Comparison of ENCODE assay signal across 26 mouse cellular contexts in the genomic region with DNA sequence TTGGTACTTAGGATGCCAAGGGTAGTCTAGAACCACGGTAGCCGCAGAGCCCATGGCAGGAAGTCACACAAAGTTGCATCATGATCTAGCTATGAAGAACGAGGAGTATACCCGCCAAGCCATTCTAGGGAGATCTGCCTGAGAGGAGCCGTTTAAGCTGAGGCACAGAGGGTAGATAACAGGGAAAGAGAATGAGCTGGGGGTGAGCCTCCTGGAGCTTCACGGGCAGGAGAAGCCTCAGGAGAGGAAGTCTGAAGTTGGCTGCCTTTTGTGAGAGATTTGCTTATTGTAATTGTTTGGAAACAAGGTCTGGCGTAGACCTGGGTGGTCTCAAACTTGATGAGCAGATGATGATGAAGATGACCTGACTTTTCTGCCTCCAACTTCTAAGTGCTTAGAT. TPM values are rescaled to one million over a fixed set of nuclear protein-coding genes. Genes with fewer than 3 reads are reported as not detected.
A peak's percentile ranks its signal among the peaks of the same experiment; 100 is the strongest.
DNase-seq lines count a peak whose midpoint lies in the region; ATAC-seq and TF ChIP-seq lines count a peak whose summit lies in the region.
"Had no signal": no experiment of that assay in that cellular context is flagged by ENCODE, and none has a peak within 500 bp of the region (broad histone marks: within the 10 kb centered on the region; RNA-seq: fewer than 3 reads in every experiment).

No protein-coding gene starts in this region.

- no peak overlapping the region for H3K4me3 ChIP-seq in gastrocnemius, adult 2 months
- H3K4me3 ChIP-seq in liver, embryonic 15.5 days (replicated peaks) = no peak overlapping the region
- H3K4me3 ChIP-seq in liver, embryonic 12.5 days = no peak overlapping the region
- H3K4me3 ChIP-seq in liver, postnatal 0 days (ENCODE audit: low read depth, low read length) = no peak overlapping the region
- H3K4me3 ChIP-seq: embryonic facial prominence, embryonic 10.5 days; embryonic facial prominence, embryonic 13.5 days; erythroblast, embryonic 14.5 days; forebrain, embryonic 12.5 days; forebrain, embryonic 15.5 days; heart, embryonic 12.5 days; heart, embryonic 15.5 days; hindbrain, embryonic 10.5 days; hindbrain, embryonic 13.5 days had no signal

- H3K27me3 ChIP-seq in liver, embryonic 15.5 days = 0 out of 2 replicates have a peak, but pooled peaks cover 6% of the 10 kb centered on the region
- H3K27me3 ChIP-seq in liver, embryonic 12.5 days (replicated peaks) = no peaks in the 10 kb centered on the region
- H3K27me3 ChIP-seq in liver, postnatal 0 days (ENCODE audit: insufficient read depth, low read length) = no peaks in the 10 kb centered on the region
- H3K27me3 ChIP-seq: embryonic facial prominence, embryonic 13.5 days; forebrain, embryonic 12.5 days; forebrain, embryonic 15.5 days; heart, embryonic 12.5 days; heart, embryonic 15.5 days; hindbrain, embryonic 13.5 days; Patski had no signal

- no peak for TF ChIP-seq EP300 in liver, postnatal 0 days (IDR thresholded peaks at IDR 0.05; ENCODE audit: low read depth)

- WGBS in liver, embryonic 15.5 days (ENCODE audit: insufficient replicate concordance) = 34% methylated on average over 7 of the region's 7 CpGs
- 42% methylated on average over 7 of the region's 7 CpGs for WGBS in liver, embryonic 12.5 days (ENCODE audit: insufficient replicate concordance)
- WGBS in liver, postnatal 0 days (ENCODE audit: insufficient replicate concordance) = 54% methylated on average over 7 of the region's 7 CpGs

- no peak overlapping the region for H3K4me2 ChIP-seq in liver, embryonic 15.5 days
- H3K4me2 ChIP-seq in liver, embryonic 12.5 days = no peak overlapping the region
- H3K4me2 ChIP-seq in liver, postnatal 0 days (ENCODE audit: low read depth, low read length) = no peak overlapping the region
- H3K4me2 ChIP-seq: embryonic facial prominence, embryonic 13.5 days; forebrain, embryonic 12.5 days; forebrain, embryonic 15.5 days; heart, embryonic 12.5 days; heart, embryonic 15.5 days; hindbrain, embryonic 13.5 days had no signal

- no peak for ATAC-seq in liver, embryonic 15.5 days (ENCODE audit: insufficient read depth)
- ATAC-seq in liver, embryonic 12.5 days = no peak
- ATAC-seq in liver, postnatal 0 days = no peak
- ATAC-seq: forebrain, embryonic 15.5 days; hindbrain, embryonic 16.5 days; Patski had no signal

- peaks cover 21% of the 10 kb centered on the region for H3K4me1 ChIP-seq in liver, embryonic 15.5 days (replicated peaks)
- peaks cover 20% of the 10 kb centered on the region for H3K4me1 ChIP-seq in liver, embryonic 12.5 days
- H3K4me1 ChIP-seq in liver, postnatal 0 days (ENCODE audit: insufficient read depth) = peaks cover 4% of the 10 kb centered on the region; the same call in 1 of the 2 replicates
- H3K4me1 ChIP-seq: embryonic facial prominence, embryonic 13.5 days; forebrain, embryonic 12.5 days; forebrain, embryonic 15.5 days; heart, embryonic 12.5 days; heart, embryonic 15.5 days; hindbrain, embryonic 13.5 days had no signal

- no peak for TF ChIP-seq CTCF in gastrocnemius, adult 2 months (IDR thresholded peaks at IDR 0.05)
- TF ChIP-seq CTCF in liver, postnatal 0 days (IDR thresholded peaks at IDR 0.05; ENCODE audit: low read depth) = no peak

- H3K27ac ChIP-seq in gastrocnemius, adult 2 months = peak overlapping the region; percentile 46; the same call in 1 of the 2 replicates
- H3K27ac ChIP-seq in liver, embryonic 15.5 days (replicated peaks) = 0 out of 2 replicates have a peak overlapping the region, but pooled peaks have one; percentile 67
- no peak overlapping the region for H3K27ac ChIP-seq in liver, embryonic 12.5 days
- peak overlapping the region; percentile 46 for H3K27ac ChIP-seq in liver, postnatal 0 days (ENCODE audit: low read depth)
- H3K27ac ChIP-seq: embryonic facial prominence, embryonic 10.5 days; embryonic facial prominence, embryonic 13.5 days; forebrain, embryonic 12.5 days; forebrain, embryonic 15.5 days; heart, embryonic 15.5 days; hindbrain, embryonic 13.5 days had no signal

- H3K9ac ChIP-seq in liver, embryonic 15.5 days = no peak overlapping the region
- H3K9ac ChIP-seq in liver, embryonic 12.5 days = no peak overlapping the region
- no peak overlapping the region for H3K9ac ChIP-seq in liver, postnatal 0 days (replicated peaks)
- H3K9ac ChIP-seq: embryonic facial prominence, embryonic 13.5 days; forebrain, embryonic 12.5 days; forebrain, embryonic 15.5 days; heart, embryonic 12.5 days; heart, embryonic 15.5 days; hindbrain, embryonic 13.5 days had no signal

- no peaks in the 10 kb centered on the region for H3K36me3 ChIP-seq in liver, embryonic 15.5 days (replicated peaks)
- no peaks in the 10 kb centered on the region for H3K36me3 ChIP-seq in liver, embryonic 12.5 days
- H3K36me3 ChIP-seq in liver, postnatal 0 days (replicated peaks; ENCODE audit: insufficient read depth, low read length) = no peaks in the 10 kb centered on the region
- H3K36me3 ChIP-seq: embryonic facial prominence, embryonic 10.5 days; embryonic facial prominence, embryonic 13.5 days; forebrain, embryonic 12.5 days; forebrain, embryonic 15.5 days; heart, embryonic 12.5 days; heart, embryonic 15.5 days; hindbrain, embryonic 10.5 days; hindbrain, embryonic 13.5 days had no signal

- H3K9me3 ChIP-seq in liver, embryonic 15.5 days (replicated peaks) = no peaks in the 10 kb centered on the region
- no peaks in the 10 kb centered on the region for H3K9me3 ChIP-seq in liver, embryonic 12.5 days (replicated peaks)
- H3K9me3 ChIP-seq in liver, postnatal 0 days (ENCODE audit: low read length) = no peaks in the 10 kb centered on the region
- H3K9me3 ChIP-seq: embryonic facial prominence, embryonic 10.5 days; embryonic facial prominence, embryonic 13.5 days; forebrain, embryonic 12.5 days; forebrain, embryonic 15.5 days; heart, embryonic 12.5 days; heart, embryonic 15.5 days; hindbrain, embryonic 10.5 days; hindbrain, embryonic 13.5 days had no signal

- no peak for DNase-seq in gastrocnemius, adult 2 months
- DNase-seq in gastrocnemius, adult 18-20 months (ENCODE audit: low spot score) = no peak
- no peak for DNase-seq in liver, postnatal 0 days
- DNase-seq in cerebellum, postnatal 36 days = no peak
- DNase-seq: adrenal gland, adult 2 months; cerebellum, adult 11 months; cerebellum, adult 2 months; cerebellum, adult 9-11 months; cerebellum, postnatal 25 days; gastrocnemius, postnatal 14 days; heart, adult 18-20 months; heart, postnatal 10 days; heart, postnatal 36 days had no signal

- intact Hi-C loops in gastrocnemius, adult 2 months (cut with DNase I) = no loop called here

RNA-seq across cellular contexts. Expression of a gene that starts 10.7 kb away (rescaled TPM):
- 10 to 100 TPM; 90.4 to 98.4 TPM for total RNA-seq in gastrocnemius, adult 2 months (2021)
- 10 to 100 TPM; 97.6 to 98.8 TPM for total RNA-seq in gastrocnemius, adult 18-20 months (2021)
- polyA plus RNA-seq in liver, embryonic 15.5 days (2015; fragmentation: Nextera tagmentation; extraction: Ambion mirVana) = 17.3 and 19.8 TPM in 2 replicates
- 41.6 and 42.4 TPM in 2 replicates for polyA plus RNA-seq in liver, embryonic 12.5 days (2016; fragmentation: Nextera tagmentation; extraction: Ambion mirVana)
- 10.8 and 11.0 TPM in 2 replicates for polyA plus RNA-seq in liver, postnatal 0 days (2015; fragmentation: Nextera tagmentation; extraction: Ambion mirVana)
